Mouse (Mus musculus) thymus, adult 2 months (tissue): ENCODE measurements at regions not wholly inside any gene's neighbourhood (a gene's known extent, or its start where the extent isn't known, plus 50 kb on each side); places are given as distances from the start of the nearest gene placed in this dataset.
"Not testable (repeated sequence)": the region's sequence is repeated elsewhere in the genome, so short reads cannot be mapped to it uniquely, and the experiment has no call there.

Source experiments
- CTCF ChIP-seq: fragments of 200-500 bp; IDR thresholded peaks from 2 replicates; pipeline ENCODE4 v1.5.1; 2012; ENCODE audit warnings: mild to moderate bottlenecking, control low read depth, low read length, moderate library complexity, borderline replicate concordance; ENCODE audit not compliant: control insufficient read depth, poor library complexity, insufficient read depth; ENCODE audit errors: extremely low read depth
- POLR2A ChIP-seq: fragments of 200-500 bp; IDR thresholded peaks from 2 replicates; pipeline ENCODE4 v1.6.1; 2012; ENCODE audit warnings: mild to moderate bottlenecking, low read length, control low read depth, moderate library complexity; ENCODE audit not compliant: control insufficient read depth, poor library complexity, insufficient read depth; ENCODE audit errors: extremely low read depth

DNA sequence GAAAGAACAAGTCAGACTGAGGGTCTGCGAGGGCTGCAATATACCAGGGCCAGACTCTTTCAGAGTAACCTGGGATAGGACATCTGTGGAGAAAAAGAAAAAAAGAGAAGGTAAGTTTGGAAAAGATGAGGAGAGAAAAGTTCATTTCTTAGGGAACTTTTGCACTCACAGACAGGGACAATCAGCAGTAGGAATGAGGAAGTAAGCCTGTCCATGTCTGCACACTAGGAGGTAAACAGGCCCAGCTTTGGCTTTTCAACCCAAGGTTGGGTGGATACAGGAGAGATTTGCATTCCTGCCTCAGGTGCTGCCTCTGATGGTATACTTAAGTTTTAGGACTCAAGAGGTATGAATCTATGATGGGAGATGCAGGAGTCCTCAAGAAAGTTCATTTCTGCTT, 881.5 kb upstream of the Zfp386 start:
- not testable (repeated sequence) for TF ChIP-seq POLR2A, CTCF
